Mouse (Mus musculus) urinary bladder, adult 18-20 months (tissue): ENCODE results near the gene Bach2.

Experiments
- DNase-seq, 2 experiments: peaks; one replicate each; pipeline ENCODE4 v3.0.0; 2022; ENCODE audit warnings: low spot score in 2 of 2, mixed read lengths in 2 of 2

Gene Bach2

DNA sequence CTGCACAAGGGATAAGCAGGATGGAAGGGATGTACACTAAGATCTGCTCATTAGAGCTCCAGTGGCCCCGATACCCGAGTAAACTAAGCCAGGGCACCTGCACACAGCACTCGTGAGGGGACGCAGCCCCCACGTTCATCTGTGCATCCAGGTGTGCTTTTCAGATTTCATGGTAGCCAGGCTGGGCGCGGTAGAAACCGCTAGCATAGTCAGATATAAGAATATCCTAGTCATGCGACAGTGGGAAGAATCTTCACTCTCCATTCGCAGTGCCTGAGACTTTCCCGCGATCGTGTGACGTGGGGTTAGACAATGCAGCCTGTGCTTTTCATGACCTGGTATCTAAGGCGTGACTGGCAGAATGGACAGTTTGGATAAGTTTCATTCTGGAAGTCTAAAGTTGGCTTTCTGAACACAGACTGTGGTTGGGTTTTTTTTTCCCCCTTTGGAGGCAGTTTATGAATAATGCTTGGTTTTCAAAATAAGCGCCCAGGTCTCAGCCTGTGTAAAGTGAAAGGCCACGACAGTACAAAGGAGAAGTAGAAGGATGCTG is 290.9 kb downstream of the Bach2 start:
- DNase-seq = no peak

DNA sequence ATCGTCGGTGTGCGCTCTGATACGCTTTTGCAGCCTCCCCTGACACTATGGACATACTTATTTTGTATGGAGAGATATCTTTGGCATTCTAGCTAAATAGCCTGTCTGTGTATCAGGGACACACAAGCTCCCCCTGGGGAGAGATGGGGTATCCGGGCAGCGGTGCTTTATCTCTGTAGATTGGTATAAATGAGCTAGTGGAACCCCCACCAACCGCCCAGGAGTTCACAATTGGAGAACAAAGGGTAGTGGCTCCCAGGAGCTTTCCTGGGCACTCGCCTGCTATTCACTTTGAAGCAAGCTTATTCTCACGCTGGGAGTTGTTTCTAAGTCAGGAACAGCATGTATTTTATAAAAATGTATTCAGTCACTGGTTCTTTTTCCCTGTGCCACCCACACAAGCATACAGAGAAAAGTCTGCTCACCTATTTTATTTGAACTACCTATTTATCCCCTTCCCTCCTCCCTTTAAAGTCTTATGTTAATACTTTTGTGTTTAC is 291.9 kb downstream of the Bach2 start:
- no peak for DNase-seq

DNA sequence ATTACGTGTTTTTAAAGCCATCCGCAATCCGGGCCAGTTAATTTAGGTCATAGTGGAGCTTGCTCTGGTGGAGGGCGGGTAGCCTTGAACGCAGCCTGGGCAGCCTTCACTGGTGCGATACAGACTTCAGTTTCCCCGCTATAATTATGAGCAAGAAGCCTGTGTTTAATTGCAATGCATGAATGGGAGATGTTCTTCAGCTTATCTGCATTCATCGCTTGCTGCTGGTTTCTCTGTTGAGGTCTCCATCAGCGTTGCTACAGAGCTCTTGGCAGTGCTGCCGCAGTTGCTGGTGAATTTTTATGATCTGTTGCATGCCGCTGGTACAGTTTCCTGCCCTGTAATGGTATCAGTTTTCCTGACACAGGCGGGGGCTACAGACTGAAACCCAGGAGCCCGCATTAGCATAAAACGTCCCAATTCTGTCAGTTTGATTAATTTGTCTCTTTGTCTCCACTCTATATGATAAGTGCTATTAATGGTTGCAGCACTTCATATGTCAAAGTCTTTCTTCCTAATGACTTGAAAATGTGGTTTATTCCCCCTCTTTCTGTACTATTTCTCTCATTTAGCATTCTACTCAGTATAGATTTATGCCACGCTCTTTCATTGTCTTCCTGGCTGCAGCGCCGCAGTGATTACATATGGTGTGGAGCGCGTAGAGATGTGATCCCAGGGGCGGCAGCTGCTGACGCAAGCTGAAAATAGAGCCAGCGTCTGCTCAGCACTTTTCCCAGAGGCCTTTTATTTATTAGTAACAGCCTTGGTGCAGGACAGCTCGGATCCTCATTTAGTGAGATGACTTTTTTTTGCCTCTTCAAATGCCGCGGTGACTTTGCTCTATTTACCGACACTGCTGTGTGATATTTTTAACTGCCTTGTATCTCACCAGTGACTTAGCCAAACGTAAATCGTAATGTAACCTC is 292.6 kb downstream of the Bach2 start:
- DNase-seq = no peak

DNA sequence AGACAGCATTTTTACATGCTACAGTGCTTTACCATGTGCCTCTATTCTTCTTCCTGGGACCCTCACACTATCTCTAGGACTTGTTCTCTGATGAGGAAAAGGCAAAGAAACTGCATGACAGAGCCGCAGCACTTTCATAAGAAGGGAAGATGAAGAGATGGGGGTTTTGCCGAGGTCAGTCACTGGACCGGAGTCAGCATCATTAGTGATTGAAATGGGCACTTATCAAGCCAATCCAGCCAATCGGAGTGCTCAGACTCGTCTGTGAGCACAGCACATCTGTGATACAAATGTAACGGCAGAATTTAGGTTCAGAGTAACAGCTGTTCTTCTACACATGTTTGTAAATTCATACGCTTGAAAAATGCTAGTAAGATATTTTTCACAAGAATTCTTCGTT is 293.5 kb downstream of the Bach2 start:
- DNase-seq = no peak

DNA sequence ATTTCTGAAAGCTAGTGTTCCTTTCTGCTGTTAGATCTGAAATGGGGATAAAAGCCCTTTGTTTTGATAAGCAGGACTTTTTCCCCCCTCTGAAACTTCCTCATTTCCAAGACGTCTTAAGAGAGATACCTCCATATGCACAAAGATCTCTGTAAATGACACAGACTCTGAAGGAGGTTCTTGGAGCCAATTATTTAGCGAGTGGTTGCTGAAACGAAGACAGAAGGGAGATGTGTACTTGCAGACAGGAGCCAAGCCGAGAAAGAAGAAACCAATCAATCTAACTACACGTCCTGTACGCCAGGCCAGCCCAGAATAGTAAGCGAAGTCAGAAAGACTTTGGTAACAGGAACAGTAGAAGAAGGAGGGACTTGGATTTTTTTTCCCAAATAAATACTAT is 295.1 kb downstream of the Bach2 start:
- no peak for DNase-seq

DNA sequence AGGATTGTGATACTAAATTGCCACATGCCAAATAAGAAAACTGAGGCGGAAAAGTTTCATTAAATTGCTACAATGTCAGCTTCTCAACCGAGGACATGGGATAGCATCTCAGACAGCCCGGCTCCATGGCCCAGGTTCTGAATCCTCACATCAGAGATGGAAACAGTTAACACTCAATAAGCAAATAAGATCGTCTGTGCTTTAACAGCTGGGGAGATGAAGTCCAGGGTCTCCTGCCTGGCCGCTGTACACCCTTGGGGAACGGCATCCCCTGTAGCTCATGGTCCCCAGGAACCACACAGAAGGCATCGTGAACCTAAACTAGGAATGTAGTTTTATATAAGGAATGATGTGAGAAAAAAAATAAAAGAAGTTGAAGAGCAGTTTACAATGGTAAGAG is 297.0 kb downstream of the Bach2 start:
- no peak for DNase-seq

DNA sequence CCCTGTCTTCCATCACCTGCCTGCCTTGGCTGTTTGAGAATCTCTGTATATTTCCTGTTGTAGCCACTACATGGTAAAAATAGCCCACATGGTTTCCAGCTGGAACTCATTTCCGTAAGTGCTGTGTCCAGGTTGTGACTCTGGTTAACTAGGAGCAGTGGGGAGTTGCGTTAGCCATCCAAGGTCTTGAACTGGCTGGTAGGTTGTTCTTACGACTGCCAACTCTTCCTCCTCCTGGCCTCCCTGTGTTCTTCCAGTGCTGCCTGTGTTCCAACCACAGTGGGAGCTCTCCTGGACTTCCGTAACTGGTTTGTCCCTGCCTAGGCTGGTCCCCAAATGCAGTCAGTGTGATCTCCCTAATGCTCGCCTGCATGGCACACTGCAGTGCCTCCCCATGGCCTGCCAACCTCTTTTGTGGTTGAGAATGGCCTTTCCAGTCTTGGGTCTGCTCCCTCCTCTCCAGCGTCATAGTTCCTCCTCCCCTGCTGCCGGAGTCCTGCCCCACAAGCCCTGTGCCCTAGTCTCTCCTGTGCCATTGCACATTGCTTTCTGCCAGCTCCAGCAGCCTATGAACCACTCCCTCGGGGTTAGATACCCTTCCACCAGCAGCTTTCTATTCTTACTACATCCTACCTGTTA is 298.4 kb downstream of the Bach2 start:
- peak in 1 of 2 experiments; percentile 54 for DNase-seq

DNA sequence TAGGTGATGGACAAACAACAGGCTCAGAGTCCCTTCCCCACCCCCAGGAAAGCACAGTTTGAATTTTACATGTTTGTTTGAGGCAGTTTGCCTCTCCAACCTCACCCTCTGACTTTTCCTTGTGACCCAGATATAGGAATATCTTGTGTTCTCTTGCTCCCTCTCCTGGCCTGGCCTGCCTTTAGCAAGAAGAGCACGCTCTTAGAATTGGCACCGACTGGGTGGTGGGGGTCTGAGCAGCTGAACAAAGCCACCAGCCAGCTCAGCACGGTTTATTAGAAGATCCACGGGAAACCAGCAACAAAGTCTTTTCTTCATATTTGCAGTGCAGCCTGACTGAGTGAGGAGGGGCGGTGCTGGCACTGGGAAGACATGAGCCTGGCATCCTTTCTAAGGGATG is 299.5 kb downstream of the Bach2 start:
- peak in 1 of 2 experiments; percentile 54 for DNase-seq

DNA sequence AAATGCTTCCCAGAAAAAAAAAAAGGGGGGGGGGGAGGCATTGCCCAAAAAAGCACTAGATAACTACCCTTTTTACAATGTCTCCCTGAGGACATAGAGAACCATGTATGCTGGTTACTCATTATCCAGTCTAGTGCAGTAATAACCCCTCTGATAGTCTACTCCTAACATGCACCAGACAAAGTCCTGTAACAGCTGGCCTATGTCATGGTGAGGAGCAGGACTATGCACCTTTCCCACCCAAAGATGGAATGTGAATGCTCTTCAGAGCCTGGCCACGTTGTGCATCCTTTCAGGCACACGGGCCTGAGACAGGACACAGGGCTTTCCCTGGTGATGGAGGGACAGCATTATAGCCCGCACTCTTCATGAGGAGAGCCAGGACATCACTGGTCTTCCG is 299.9 kb downstream of the Bach2 start:
- no peak for DNase-seq

DNA sequence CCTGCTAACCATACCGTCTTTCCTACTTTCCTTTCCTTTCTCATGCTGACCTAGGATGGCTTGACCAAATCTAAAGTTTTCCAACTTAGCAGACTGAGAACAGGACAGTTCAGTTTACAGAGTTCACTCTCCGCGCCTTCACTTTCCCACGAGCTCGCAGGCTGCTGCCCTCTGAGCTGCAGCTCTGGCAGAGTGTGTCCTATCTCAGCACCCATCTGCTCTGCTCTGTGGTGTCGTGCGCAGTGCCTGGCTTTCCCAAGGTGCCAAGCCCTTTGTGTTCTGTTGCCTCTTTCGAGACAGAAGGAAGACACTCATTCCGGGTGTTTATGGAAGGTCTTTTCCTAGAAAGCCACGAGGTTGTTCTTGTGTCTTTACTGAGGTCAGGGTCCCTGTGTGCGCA is 300.4 kb downstream of the Bach2 start:
- no peak for DNase-seq

DNA sequence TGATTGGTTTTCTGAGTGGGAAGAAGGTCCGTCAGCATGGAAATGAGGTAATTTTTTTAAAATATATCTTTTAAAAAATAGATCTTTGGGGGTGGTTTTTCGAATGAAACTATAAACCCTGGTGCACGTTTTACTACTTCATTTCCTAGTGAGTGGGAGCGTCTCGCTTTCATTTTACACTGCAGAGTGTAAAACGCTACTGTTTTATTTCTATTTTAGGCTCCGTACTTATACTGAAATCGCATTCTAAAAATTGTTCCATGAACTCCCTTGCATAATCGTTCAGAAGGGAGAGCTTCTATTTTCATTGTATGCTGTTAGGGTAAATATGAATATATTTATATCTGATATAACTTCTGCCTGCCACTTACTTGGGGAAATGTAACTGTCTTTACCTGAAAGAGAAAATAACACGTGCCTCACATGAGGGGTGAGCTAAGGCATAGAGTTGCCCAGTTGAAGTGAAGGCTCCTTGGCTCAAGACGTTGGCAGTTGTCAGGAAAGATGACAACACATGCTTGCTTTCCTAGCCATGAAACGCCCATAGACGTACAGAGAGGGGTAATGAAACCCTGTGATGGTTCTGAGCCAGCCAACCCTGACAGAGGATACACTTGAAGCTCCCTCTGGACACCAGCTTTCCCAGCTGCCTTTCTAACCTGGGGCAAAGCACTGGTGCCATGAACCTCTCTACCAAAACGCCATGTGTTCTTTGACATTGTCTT is 306.4 kb downstream of the Bach2 start:
- no peak for DNase-seq

DNA sequence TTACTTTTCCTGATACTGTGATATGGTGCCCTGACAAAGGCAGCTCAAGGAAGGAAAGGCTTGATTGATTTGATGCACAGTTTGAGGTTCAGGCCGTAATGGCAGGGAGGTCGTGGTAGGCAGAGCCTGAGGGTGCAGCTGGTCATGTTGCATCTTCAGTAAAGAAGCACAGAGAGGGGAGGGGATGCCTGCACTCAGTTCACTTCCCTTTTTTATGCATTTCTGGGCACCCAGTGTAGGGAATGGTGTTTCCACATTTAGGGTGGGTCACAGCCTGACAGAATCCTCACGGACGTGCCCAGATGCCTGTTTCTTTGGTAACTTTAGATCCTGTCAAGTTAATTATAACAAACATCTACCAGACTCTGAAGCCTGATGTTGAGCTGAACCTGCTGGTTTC is 306.9 kb downstream of the Bach2 start:
- no peak for DNase-seq

DNA sequence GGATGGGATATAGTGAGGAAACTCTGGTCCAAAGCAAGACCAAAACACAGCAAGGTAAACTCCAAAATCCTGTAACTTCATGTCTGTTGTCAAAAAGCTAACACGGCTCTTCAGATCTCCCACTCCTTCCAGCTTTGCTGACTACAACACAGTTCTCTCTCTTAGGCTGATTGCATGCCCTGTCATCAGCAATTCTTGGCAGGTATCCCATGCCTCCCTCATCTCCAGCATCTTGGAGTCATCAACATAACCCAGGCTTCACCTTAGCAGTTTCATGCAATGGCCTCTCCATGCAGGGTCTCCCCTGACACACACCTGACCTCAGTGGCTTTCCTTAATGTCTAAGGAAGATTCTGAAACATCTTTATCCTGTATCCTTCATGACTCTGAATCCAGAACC is 310.5 kb downstream of the Bach2 start:
- no peak for DNase-seq

DNA sequence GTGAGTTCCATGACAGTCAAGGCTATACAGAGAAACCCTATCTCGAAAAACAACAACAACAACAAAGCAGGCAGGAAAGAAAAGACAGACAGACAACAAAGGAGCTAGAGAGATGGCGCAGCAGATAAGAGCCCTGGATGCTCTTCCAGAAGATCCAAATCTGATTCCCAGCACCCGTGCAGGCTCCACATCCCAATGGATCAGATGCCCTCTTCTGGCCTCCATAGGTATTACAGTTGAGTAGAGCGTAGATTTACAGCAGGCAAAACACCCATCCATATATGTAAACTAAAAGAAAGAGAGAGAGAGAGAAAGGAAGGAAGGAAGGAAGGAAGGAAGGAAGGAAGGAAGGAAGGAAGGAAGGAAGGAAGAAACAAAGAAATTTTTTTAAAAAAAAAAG is 312.7 kb downstream of the Bach2 start:
- DNase-seq = no peak

DNA sequence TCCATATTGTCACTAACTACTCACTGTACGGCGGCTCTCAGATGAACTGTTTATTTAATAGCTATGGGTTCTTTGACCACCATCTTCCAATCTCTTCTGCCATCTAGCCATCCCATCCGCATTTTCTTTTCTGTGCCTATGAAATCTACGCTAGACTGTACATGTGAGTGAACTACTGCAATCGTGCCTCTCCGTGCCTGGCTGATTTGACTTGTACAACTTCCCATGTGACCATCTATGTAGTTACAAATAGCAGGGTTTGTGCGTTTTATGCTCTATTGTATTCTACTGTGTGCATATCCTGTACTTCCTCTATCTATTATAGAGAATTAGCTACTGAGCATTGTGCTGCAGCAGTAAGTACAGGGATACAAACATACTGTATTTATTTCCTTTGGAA is 316.9 kb downstream of the Bach2 start:
- no peak for DNase-seq

DNA sequence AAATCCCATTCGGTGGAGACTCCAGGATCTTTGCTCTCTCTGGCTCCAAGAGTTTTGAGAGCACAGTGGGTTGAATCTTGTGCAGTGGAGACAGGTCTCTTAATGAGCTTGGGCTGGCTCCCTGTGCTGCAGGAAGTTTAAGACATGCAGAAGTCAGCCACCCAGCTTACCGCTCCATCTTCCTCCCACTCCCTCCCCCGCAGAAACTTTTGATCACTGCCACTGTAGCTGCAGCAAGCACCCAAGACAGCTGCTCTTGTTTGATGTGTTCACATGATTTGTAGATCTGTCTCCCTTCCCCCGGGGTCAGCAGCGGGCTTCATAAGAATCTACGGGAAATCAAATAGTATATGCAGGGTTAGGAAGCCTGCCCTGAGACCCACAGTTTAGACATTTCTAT is 321.6 kb downstream of the Bach2 start:
- DNase-seq = no peak

DNA sequence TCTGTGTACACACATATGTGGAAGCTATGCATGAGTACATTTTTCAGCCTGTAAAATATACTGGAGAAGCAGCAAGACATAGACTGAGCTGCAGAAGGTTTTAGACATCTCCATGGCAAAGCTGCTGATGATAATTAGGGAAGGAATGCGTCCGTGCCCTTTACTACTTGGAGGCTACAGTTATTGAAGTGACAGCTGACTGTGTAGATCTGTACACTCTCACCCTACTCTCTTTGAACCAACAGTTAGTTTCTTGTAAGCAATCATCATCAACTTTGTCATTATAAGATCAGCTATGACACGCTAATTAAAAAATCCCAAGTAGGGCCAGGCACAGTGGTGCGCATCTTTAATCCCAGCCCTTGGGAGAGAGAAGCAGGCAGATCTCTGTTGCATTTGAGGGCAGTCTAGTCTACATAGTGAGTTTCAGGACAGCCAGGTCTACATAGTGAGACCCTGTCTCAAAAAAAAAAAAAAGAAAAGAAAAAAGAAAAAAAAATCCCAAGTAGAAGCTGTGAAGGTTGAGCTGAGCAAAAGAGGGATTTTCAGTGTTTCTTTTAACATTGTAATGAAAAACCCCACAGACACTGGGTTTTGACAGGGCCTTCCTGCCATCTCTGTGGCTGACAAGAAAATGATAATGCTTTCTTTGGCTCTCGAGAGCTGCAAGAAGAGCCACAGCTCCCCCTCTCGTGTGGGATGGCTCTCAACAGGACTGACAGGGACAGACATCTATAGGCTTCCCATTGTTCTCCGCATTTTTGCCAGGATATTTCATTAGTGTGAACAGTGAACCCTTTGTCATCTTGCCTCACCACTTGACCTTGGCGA is 322.3 kb downstream of the Bach2 start:
- no peak for DNase-seq

DNA sequence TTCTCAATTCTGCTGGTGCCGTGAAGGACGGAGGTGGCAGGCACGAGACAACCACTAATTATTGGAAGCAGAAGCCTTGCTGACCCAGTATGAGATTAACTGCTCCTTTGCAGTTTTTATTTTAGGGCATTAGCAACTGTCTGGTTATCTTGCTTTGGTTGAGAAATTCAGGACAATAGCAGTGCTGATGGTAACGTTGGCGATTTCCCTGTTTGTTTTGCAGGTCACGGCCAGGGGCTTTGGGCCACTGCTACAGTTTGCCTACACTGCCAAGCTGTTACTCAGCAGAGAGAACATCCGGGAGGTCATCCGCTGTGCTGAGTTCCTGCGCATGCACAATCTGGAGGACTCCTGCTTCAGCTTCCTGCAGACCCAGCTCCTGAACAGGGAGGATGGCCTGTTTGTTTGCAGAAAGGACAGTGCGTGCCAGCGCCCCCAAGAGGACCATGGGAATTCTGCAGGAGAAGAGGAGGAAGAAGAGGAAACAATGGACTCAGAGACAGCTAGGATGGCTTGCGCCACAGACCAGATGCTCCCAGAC is 323.0 kb downstream of the Bach2 start:
- no peak for DNase-seq

DNA sequence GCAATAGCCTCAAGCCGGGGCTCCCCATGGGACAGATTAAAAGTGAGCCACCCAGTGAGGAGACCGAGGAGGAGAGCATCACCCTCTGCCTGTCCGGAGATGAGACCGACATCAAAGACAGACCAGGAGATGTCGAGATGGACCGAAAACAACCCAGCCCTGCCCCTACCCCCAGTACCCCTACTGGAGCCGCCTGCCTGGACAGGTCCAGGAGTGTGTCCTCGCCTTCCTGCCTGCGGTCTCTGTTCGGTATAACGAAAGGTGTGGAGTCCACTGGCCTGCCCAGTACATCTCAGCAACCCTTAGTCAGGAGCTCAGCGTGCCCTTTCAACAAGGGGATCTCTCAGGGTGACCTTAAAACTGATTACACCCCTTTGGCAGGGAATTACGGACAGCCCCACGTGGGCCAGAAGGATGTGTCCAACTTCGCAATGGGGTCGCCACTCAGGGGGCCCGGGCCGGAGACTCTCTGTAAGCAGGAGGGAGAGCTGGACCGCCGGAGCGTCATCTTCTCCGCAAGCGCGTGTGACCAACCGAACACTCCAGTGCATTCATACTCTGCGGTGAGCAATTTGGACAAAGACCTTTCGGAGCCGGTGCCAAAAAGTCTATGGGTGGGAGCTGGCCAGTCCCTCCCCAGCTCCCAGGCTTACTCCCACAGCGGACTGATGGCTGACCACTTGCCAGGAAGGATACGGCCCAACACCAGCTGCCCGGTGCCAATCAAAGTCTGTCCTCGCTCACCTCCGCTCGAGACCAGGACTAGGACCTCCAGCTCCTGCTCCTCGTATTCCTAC is 323.9 kb downstream of the Bach2 start:
- DNase-seq = no peak

DNA sequence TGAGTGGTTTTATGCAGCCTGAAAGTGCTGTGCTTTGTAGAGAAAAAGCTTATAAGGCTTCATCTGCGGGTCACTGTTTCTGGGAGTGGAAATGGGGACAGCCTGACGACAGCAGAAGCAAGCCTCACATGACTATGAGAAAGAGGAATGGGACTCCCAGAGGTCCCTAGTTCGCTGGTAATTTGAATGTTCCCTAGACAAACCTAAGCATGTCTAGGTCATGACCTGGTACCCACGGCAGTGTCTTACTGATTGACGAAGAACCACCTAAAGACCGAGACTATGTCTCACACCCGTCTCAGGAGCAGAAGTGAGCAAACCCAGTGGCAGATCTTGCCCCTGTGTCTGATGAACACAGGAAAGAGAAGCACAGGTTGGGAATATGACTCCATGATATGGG is 325.8 kb downstream of the Bach2 start:
- no peak for DNase-seq
